Mouse (Mus musculus) 3T3-L1 (cell line): ENCODE results near the gene Ankle1.

ENCODE experiments used
- DNase-seq: peaks from one replicate; pipeline ENCODE4 v3.0.0-alpha.2; 2015; ENCODE audit warnings: low read depth, low spot score

The Ankle1 gene

DNA sequence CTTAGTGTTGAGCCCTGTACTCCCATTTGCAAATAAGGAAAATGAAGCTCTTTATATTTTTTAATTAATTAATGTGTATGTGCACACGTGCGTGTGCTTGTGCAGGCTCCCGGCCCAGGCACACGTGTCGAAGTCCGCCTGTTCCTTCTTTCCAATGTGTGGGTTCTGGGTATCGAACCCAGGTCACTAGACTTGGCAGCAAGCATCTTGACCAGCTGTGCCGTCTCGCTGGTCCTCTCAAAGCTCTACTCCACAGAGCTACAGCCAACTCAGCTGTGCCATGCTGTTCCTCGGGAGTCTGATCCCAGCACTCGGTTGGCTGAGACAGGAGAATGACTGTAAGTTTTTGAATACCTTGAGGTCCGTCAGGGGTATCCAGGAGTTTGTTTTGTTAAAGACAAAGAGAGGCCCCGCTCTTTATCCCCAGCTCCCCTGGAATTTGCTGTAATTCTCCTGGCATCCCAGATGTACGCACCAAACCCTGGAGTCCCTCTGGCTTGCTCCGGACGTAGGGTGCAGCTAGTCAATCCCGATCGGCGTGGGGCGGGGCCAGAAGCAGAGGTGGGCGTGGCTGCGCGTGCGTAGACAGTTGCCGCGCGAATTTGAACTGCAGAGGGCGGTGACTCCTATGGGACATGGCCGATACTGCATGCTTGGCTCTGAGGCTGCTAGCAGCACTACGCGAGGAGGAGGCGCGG, at the start of gene Ankle1:
TSS of gene Ankle1 (plus strand) at position 610 of the 698 bp plus-strand sequence.
- peak; percentile 95 for DNase-seq

- DNase-seq, result no peak
Observed at GRCm38 (mm10) chr8:71358026-71358425, 47.8 kb upstream of the Ankle1 start.

- DNase-seq, result peak; percentile 98
Observed at GRCm38 (mm10) chr8:71366771-71367528, 38.9 kb upstream of the Ankle1 start, which contains the start of gene Use1. Gene Use1, plus strand, starts transcription at chr8:71366848.

DNA sequence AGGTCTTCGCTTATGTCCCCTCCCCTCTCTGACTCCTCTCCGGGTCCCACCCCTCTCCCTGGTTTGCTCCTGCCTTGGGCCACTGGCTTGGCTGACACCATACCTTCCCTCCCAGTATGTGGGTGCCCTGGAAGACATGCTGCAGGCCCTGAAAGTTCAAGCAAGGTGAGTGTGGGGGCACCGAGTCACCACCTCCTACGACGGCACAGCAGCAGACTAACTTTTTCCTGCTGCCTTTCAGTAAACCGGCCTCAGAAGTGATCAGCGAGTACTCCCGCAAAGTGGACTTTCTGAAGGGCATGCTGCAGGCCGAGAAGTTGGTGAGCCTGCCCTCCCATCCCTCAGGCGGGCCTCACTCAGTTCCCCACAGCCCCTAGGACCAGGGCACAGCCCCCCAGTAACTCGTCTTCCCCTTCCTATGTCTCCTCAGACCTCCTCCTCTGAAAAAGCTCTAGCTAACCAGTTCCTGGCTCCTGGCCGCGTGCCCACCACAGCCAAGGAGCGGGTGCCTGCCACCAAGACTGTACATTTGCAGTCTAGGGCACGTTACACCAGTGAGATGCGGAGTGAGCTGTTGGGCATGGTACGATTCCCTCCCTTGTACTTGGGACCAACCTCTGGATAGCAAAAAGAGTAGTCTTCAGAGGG, 38.2 kb upstream of the Ankle1 start:
- DNase-seq, result peak; percentile 48

DNA sequence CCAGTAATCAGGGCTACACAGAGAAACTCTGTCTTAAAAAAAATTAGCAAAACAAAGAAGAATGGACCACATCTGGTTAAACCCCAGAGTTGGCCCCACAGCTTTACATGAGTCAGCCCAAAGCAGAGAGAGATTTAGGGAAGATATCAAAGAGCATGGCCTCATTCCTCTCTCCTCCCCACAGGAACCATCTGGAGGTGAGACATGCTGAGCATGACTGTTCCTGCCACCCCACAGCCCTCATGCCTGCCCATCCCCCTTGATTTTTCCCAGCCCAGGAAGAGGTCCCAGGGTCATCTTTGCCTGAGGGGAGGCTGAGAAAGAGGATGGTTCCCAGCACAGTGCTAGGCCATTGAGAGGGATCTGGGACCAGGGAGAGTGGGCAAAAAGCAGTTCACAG, 37.4 kb upstream of the Ankle1 start:
- DNase-seq, result peak; percentile 84

DNA sequence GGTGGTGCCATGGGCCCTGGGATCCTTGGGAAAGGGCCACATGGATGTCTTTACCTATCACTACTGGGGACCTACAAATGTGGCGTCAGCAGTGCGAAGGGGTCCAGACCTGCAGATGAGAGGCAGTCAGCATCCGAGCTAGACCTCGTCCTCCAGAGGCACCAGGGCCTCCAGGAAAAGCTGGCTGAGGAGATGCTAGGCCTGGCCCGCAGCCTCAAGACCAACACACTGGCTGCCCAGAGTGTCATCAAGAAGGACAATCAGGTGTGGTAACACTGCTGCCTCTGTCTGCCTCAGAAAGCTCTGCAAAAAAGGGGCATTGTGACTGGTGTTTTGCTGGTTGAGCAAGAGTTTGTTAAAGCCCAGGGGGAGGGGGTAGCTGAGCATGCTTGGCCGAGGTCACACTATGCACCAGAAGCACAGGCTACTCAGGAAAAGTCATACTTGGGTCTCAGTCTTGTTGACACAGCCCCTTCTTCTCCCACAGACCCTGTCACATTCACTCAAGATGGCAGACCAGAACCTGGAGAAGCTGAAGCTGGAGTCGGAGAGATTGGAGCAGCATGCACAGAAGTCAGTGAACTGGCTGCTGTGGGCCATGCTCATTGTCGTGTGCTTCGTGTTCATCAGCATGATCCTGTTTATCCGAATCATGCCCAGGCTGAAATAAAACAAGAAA, 36.6 kb upstream of the Ankle1 start:
- no peak for DNase-seq

GRCm38 (mm10) chr8:71370711-71371235, 35.0 kb upstream of the Ankle1 start:
- peak; percentile 62 for DNase-seq

DNA sequence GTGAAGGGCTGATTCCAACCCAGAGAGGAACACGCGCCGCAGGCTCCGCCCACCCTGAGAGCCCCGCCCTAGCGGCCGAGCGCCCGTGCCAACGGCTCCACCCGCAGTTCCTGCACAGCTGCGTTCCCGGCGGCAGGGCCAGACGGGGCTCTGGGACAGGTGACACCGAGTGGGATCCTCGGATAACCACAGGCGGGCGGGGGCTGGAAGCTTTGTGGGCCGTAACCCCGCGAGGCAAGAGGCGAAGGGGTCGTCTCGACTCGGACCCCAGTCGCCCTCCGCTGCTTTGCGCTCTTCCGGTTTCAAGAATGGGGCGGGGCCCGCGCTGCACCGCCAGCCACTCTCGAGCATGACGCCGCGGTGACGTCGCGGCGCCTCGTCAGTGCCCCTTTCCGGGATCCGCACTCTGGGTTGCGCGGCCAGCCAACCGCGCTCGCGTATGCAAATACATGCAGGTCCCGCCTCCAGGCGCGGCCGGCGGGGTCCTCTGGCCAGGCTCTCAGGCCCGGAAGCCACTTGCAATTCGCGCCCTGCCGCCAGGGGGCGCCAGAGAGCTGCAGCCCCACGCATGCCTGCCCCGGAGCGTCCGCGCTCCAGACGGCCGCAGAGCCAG, 34.5 kb upstream of the Ankle1 start, which contains the start of gene Ocel1:
TSS of gene Ocel1 (plus strand) at position 63 of the 613 bp plus-strand sequence.
- DNase-seq, result peak; percentile 95

DNA sequence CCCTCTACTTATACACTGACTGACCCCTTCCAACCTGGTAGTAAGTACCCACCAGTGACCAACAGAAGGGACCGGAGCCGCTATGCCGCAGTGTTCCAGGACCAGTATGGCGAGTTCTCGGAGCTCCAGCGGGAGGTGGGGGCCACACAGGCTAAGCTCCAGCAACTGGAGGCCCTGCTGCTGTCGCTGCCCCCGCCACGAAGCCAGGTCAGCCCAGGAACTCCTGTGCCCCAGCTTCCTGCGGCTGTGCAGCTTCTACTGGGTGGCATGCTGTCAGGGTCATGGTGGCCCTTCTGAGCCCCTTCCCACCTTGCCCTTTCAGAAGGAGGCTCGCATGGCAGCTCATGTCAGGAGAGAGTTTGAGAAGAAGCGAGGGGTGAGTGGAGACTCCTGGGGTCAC, 33.4 kb upstream of the Ankle1 start:
- no peak for DNase-seq

- no peak for DNase-seq
Observed at GRCm38 (mm10) chr8:71373000-71373399, 32.8 kb upstream of the Ankle1 start.

DNA sequence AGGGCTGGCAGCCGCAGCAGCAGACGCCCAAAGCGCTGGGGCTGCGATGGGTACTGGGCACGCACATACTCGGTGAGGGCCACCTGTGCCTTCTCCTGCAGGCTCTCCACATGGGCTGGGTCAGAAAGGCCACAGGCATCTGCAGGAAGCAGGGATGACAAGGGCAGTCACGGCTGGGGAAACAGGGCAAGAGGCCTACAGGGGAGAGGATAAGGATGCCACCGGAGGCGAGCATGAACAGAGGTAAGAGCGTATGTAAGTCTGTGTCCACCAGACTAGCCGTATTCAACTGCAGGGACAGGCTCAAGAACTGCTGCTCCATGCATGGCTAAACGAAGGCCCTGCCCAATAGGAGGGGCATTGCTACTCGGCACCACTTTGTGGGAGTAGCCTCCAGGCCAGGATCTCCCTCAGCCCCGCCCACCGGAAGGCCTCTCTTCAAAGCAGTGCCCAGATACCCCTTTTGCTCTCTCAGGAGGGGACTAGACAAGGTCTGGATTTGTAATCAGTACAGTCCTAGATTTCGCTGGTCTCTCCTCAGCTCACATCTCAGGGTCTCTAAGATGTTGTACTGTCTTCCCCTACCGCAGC, 31.1 kb upstream of the Ankle1 start:
- no peak for DNase-seq

- DNase-seq, result no peak
Observed at GRCm38 (mm10) chr8:71375581-71376422, 30.0 kb upstream of the Ankle1 start.

DNA sequence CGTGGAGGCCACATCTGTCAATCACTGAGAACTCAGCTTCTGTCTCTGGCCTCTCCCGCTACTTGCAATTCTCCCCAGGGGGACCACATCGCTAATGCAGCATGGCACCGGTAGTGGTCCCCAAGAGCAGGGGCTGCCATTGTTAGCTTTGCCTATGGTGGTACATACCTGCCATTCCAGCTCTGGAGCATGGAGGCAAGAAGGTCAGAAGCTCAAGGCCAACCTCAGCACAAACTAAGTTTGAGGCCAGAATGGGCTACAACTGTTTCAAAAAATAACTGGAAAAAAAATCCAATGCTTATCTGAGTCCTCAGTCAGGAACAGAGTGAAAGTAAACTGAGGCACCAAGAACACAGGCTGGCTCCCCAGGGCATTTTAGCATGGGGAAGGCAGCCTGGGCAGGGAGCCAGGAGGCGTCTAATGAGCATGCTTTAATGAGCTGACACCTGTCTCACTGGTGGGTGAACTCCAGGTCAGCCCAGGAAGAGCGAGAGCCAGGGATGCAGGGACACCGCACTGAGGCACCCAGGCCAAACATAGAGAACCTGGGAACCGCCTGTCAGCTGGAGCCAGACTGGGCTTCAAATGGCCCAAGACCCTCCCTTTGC, 29.3 kb upstream of the Ankle1 start:
- no peak for DNase-seq

DNA sequence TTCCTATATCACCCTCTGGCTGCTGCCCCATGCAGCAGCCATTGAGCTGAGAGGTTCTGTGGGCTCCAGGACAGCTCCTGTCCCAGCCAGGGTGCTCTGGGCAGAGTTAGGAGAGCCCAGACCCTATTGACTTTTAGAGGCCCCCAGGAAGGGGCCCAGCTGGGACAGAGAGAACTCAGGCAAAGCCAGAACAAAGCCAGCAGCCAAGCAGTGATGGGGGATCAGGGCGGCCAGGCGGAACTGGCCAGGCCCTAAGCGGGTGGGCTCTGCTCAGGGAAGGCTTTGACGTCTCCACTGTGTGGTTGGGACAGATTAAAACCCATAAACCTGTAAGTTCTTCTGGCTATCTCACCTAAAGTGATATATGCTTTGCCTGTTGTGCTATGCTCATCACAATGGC, 26.8 kb upstream of the Ankle1 start:
- DNase-seq, result no peak

GRCm38 (mm10) chr8:71379512-71380075, 26.2 kb upstream of the Ankle1 start:
- no peak for DNase-seq

DNA sequence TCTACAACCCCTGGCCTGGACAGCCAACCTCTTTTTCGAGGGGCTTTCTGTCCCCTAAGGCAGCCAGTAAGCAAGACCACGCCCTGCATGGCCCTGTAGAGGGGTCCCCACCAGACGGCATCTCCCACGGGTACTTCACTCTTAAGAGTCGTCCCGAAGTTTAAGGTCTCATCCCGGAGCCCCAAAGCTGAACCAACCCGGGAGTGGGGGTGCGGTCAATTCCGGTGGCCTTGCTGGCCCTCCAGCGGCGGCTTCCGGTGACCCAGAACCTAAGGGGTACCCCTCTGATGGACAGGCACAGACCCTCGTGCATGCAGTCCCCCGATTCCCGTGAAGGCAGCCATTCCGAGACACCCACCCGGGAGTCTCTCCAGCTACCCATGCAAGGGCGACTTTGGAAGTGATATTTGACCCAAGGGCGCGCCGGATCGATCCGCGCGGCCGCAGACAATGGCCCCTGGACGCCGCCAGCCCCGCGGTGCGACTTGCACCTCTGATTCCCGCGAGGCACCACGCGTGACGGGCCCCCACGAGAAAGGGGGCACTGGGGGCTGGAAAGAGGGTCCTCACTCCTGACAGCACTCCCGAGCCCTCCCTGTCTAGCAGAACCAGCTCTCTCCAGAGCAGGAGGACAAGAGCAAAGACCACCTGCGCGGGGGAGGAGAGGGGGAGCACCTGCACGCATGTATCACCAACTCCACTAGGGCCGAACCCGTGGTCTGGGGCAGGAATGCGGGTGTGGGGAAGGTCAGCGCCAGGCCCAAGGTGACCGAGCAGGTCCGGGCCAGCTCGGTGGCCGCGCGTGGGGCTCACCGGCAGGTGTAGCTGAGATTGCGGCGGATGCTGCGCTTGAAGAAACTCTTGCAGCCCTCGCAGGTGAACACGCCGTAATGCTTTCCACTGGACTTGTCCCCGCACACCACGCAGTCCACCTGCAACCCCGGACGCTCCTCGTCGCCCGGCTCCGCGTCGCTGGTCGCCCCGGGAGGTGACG, 25.3 kb upstream of the Ankle1 start:
- no peak for DNase-seq

DNA sequence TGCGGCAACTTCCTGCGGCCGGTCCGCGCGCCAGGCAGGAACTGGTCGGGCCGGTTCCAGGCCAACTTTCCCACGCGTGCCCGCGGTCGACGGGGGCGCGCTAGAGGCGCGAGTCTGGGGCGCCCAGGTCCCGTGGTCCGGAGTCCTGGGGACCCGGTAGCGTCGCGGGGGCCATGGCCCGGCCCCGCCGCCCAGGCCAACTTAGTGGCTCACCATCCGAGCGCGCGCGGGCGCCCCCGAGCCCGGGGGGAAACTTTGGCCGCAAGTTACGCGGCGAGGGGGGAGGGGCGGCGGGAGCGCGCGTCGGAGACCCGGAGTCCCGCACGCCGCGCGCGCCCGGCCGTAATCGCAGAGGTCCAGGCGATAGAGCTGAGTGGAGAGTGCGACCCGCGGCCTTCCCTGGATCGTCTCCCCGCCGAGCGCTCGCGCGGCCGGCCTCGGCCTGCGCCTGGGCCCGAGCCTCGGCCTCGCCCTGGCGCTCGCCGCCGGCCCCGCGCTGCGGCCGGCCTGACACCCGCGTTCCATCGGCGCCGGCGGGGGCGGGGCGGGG, 24.3 kb upstream of the Ankle1 start, which contains the start of gene Nr2f6:
TSS of gene Nr2f6 (minus strand) at position 540 of the 550 bp plus-strand sequence.
- DNase-seq, result peak; percentile 50
